Mouse (Mus musculus) forebrain, embryonic 15.5 days (tissue): ENCODE data around the gene Hspa2. TPM values are rescaled to one million over a fixed set of nuclear protein-coding genes. Genes with fewer than 3 reads are reported as not detected.
A peak's percentile ranks its signal among the peaks of the same experiment; 100 is the strongest.
"Not testable (repeated sequence)": the region's sequence is repeated elsewhere in the genome, so short reads cannot be mapped to it uniquely, and the experiment has no call there.

Experiments used
- ATAC-seq: fragments of 200-750 bp; cut with Nextera tagmentation; replicated peaks from 2 replicates; pipeline ENCODE4 v1.8.0; 2017; ENCODE audit warnings: mild to moderate bottlenecking, moderate TSS enrichment, moderate library complexity
- H3K27ac ChIP-seq: fragments of 300-500 bp; sonication (generic); replicated peaks from 2 replicates; pipeline ENCODE4 v1.5.1; 2015; ENCODE audit warnings: mild to moderate bottlenecking, inconsistent platforms
- H3K27me3 ChIP-seq: fragments of 300-500 bp; sonication (generic); 2 replicates; pipeline ENCODE4 v1.6.1; 2015; ENCODE audit warnings: inconsistent platforms
- H3K36me3 ChIP-seq: fragments of 300-500 bp; sonication (generic); 2 replicates; pipeline ENCODE4 v1.6.1; 2015; ENCODE audit warnings: mild to moderate bottlenecking, inconsistent platforms
- H3K4me1 ChIP-seq: fragments of 300-500 bp; sonication (generic); 2 replicates; pipeline ENCODE4 v1.6.1; 2015; ENCODE audit warnings: inconsistent platforms
- H3K4me2 ChIP-seq: fragments of 300-500 bp; sonication (generic); replicated peaks from 2 replicates; pipeline ENCODE4 v1.6.1; 2015; ENCODE audit warnings: mild to moderate bottlenecking, inconsistent platforms
- H3K4me3 ChIP-seq: fragments of 300-500 bp; sonication (generic); 2 replicates; pipeline ENCODE4 v1.5.1; 2015; ENCODE audit warnings: mild to moderate bottlenecking, inconsistent platforms
- H3K9ac ChIP-seq: fragments of 300-500 bp; sonication (generic); replicated peaks from 2 replicates; pipeline ENCODE4 v1.6.1; 2015; ENCODE audit warnings: mild to moderate bottlenecking, inconsistent platforms
- H3K9me3 ChIP-seq: fragments of 300-500 bp; sonication (generic); 2 replicates; pipeline ENCODE4 v1.6.1; 2016; ENCODE audit warnings: inconsistent platforms
- WGBS: fragments of 180-500 bp; shearing (Covaris S2); methylation state at CpG from one replicate; pipeline ENCODE4 v1.1.7; 2015; ENCODE audit warnings: mixed read lengths; 5-methylcytosine and 5-hydroxymethylcytosine counted together
- polyA plus RNA-seq: library from polyadenylated mRNA; unstranded; fragments of >200 nt; fragmentation: Nextera tagmentation; extraction: Ambion mirVana; gene quantifications from 2 replicates; pipeline ENCODE4 v1.2.1, GENCODE M21; 2015

The Hspa2 gene
- polyA plus RNA-seq, 1 experiment from 2014 or later, result 5.7 TPM

GRCm38 (mm10) chr12:76415383-76416010, 11.5 kb downstream of the Hspa2 start:
- no peaks in the 10 kb centered on the region for H3K9me3 ChIP-seq
- no peak overlapping the region for H3K4me3 ChIP-seq
- H3K36me3 ChIP-seq, result no peaks in the 10 kb centered on the region
- H3K4me1 ChIP-seq, result peaks cover 4% of the 10 kb centered on the region; the same call in 1 of the 2 replicates
- H3K27me3 ChIP-seq, result no peaks in the 10 kb centered on the region
- WGBS, result 90% methylated on average over 12 of the region's 12 CpGs
- no peak for ATAC-seq
- no peak overlapping the region for H3K27ac ChIP-seq
- H3K4me2 ChIP-seq, result no peak overlapping the region
- no peak overlapping the region for H3K9ac ChIP-seq

GRCm38 (mm10) chr12:76417433-76417854, 13.5 kb downstream of the Hspa2 start, which contains the start of gene Ppp1r36:
Gene Ppp1r36 (plus strand): TSS chr12:76417538.
- peak within 1 kb of the TSS; percentile 35 for H3K4me3 ChIP-seq
- no peak within 1 kb of the TSS for H3K27ac ChIP-seq
- no peaks in the 10 kb centered on the region for H3K36me3 ChIP-seq
- WGBS, result 1% methylated on average over 37 of the region's 37 CpGs
- no peaks in the 10 kb centered on the region for H3K27me3 ChIP-seq
- H3K4me1 ChIP-seq, result peaks cover 4% of the 10 kb centered on the region; the same call in 1 of the 2 replicates
- no peaks in the 10 kb centered on the region for H3K9me3 ChIP-seq
- H3K9ac ChIP-seq, result 0 out of 2 replicates have a peak within 1 kb of the TSS, but pooled peaks have one; percentile 27
- peak within 1 kb of the TSS; percentile 62 for H3K4me2 ChIP-seq
- no peak for ATAC-seq

- Histone ChIP-seq H3K9me3 (no peaks in the 10 kb centered on the region), H3K27ac (no peak overlapping the region), H3K4me3 (no peak overlapping the region), H3K4me2 (no peak overlapping the region), H3K36me3 (no peaks in the 10 kb centered on the region), H3K4me1 (peaks cover 4% of the 10 kb centered on the region; the same call in 1 of the 2 replicates), H3K9ac (no peak overlapping the region), H3K27me3 (no peaks in the 10 kb centered on the region)
- 91% methylated on average over 5 of the region's 5 CpGs for WGBS
- ATAC-seq, result no peak
Observed at GRCm38 (mm10) chr12:76418346-76418745, 14.4 kb downstream of the Hspa2 start.

GRCm38 (mm10) chr12:76425256-76425655, 21.3 kb downstream of the Hspa2 start:
- Histone ChIP-seq H3K4me1 (no peaks in the 10 kb centered on the region), H3K27me3 (no peaks in the 10 kb centered on the region), H3K9me3 (no peaks in the 10 kb centered on the region), H3K4me2 (no peak overlapping the region), H3K4me3 (no peak overlapping the region), H3K27ac (no peak overlapping the region), H3K36me3 (no peaks in the 10 kb centered on the region), H3K9ac (no peak overlapping the region)
- WGBS, result 93% methylated on average over 3 of the region's 3 CpGs
- no peak for ATAC-seq

- Histone ChIP-seq H3K36me3 (no peaks in the 10 kb centered on the region), H3K4me3 (no peak overlapping the region), H3K9me3 (no peaks in the 10 kb centered on the region), H3K4me2 (no peak overlapping the region), H3K9ac (no peak overlapping the region), H3K27me3 (no peaks in the 10 kb centered on the region), H3K27ac (no peak overlapping the region), H3K4me1 (no peaks in the 10 kb centered on the region)
- ATAC-seq, result no peak
- 65% methylated on average over 5 of the region's 5 CpGs for WGBS
Observed at GRCm38 (mm10) chr12:76427546-76427945, 23.6 kb downstream of the Hspa2 start.

GRCm38 (mm10) chr12:76430879-76431406, 27.0 kb downstream of the Hspa2 start:
- 67% methylated on average over 5 of the region's 5 CpGs for WGBS
- ATAC-seq, result no peak
- Histone ChIP-seq H3K27me3 (peaks cover 9% of the 10 kb centered on the region; the same call in 1 of the 2 replicates), H3K27ac (no peak overlapping the region), H3K4me3 (no peak overlapping the region), H3K9ac (no peak overlapping the region), H3K4me1 (peaks cover 4% of the 10 kb centered on the region; the same call in 1 of the 2 replicates), H3K4me2 (no peak overlapping the region), H3K9me3 (no peaks in the 10 kb centered on the region), H3K36me3 (no peaks in the 10 kb centered on the region)

GRCm38 (mm10) chr12:76431431-76431830, 27.5 kb downstream of the Hspa2 start:
- 86% methylated on average over 6 of the region's 6 CpGs for WGBS
- Histone ChIP-seq H3K9me3 (no peaks in the 10 kb centered on the region), H3K4me2 (no peak overlapping the region), H3K27ac (no peak overlapping the region), H3K27me3 (peaks cover 9% of the 10 kb centered on the region; the same call in 1 of the 2 replicates), H3K4me3 (no peak overlapping the region), H3K9ac (no peak overlapping the region), H3K36me3 (no peaks in the 10 kb centered on the region), H3K4me1 (peaks cover 4% of the 10 kb centered on the region; the same call in 1 of the 2 replicates)
- no peak for ATAC-seq

GRCm38 (mm10) chr12:76434111-76434510, 30.1 kb downstream of the Hspa2 start:
- no peak overlapping the region for H3K4me3 ChIP-seq
- no peak for ATAC-seq
- H3K9ac ChIP-seq, result no peak overlapping the region
- no peak overlapping the region for H3K4me2 ChIP-seq
- H3K9me3 ChIP-seq, result no peaks in the 10 kb centered on the region
- peaks cover 9% of the 10 kb centered on the region; the same call in 1 of the 2 replicates for H3K27me3 ChIP-seq
- H3K4me1 ChIP-seq, result peaks cover 4% of the 10 kb centered on the region; the same call in 1 of the 2 replicates
- H3K36me3 ChIP-seq, result no peaks in the 10 kb centered on the region
- WGBS, result 56% methylated on average over 7 of the region's 7 CpGs
- H3K27ac ChIP-seq, result no peak overlapping the region

GRCm38 (mm10) chr12:76435084-76435483, 31.1 kb downstream of the Hspa2 start:
- Histone ChIP-seq H3K36me3 (no peaks in the 10 kb centered on the region), H3K4me3 (0 out of 2 replicates have a peak overlapping the region, but pooled peaks have one; percentile 15), H3K9ac (no peak overlapping the region), H3K4me1 (peaks cover 4% of the 10 kb centered on the region; the same call in 1 of the 2 replicates), H3K9me3 (no peaks in the 10 kb centered on the region), H3K27me3 (peaks cover 9% of the 10 kb centered on the region; the same call in 1 of the 2 replicates), H3K4me2 (peak overlapping the region; percentile 36), H3K27ac (no peak overlapping the region)
- ATAC-seq, result no peak
- WGBS, result 5% methylated on average over 17 of the region's 17 CpGs

GRCm38 (mm10) chr12:76435549-76435948, 31.6 kb downstream of the Hspa2 start:
- H3K4me3 ChIP-seq, result no peak overlapping the region
- H3K4me1 ChIP-seq, result peaks cover 4% of the 10 kb centered on the region; the same call in 1 of the 2 replicates
- WGBS, result 34% methylated on average over 8 of the region's 8 CpGs
- no peak overlapping the region for H3K4me2 ChIP-seq
- no peaks in the 10 kb centered on the region for H3K36me3 ChIP-seq
- ATAC-seq, result no peak
- H3K27me3 ChIP-seq, result peaks cover 9% of the 10 kb centered on the region; the same call in 1 of the 2 replicates
- no peak overlapping the region for H3K27ac ChIP-seq
- no peaks in the 10 kb centered on the region for H3K9me3 ChIP-seq
- no peak overlapping the region for H3K9ac ChIP-seq

GRCm38 (mm10) chr12:76443488-76443887, 39.5 kb downstream of the Hspa2 start:
- not testable (repeated sequence) for H3K4me3 ChIP-seq, H3K4me2 ChIP-seq, ATAC-seq, H3K9ac ChIP-seq, H3K27ac ChIP-seq, H3K4me1 ChIP-seq, H3K27me3 ChIP-seq, H3K9me3 ChIP-seq, H3K36me3 ChIP-seq
- WGBS, result 84% methylated on average over 6 of the region's 6 CpGs

- Histone ChIP-seq H3K27ac (no peak overlapping the region), H3K9ac (no peak overlapping the region), H3K36me3 (no peaks in the 10 kb centered on the region), H3K4me1 (no peaks in the 10 kb centered on the region), H3K4me3 (no peak overlapping the region), H3K4me2 (no peak overlapping the region), H3K27me3 (no peaks in the 10 kb centered on the region), H3K9me3 (no peaks in the 10 kb centered on the region)
- no peak for ATAC-seq
- 72% methylated on average over 10 of the region's 10 CpGs for WGBS
Observed at GRCm38 (mm10) chr12:76444359-76444772, 40.4 kb downstream of the Hspa2 start.
